Comparison of ENCODE assay signal across 20 mouse cellular contexts in genomic region chr15:90813907-90814306, GRCm38 (mm10).
DNase-seq lines count a peak whose midpoint lies in the region; ATAC-seq lines count a peak whose summit lies in the region.
"Had no signal": no experiment of that assay in that cellular context is flagged by ENCODE, and none has a peak within 500 bp of the region (broad histone marks: within the 10 kb centered on the region; RNA-seq: fewer than 3 reads in every experiment).

No protein-coding gene starts in this region.

- intact Hi-C loops in left cerebral cortex, postnatal 4 days (cut with DNase I) = no loop called here

- H3K9ac ChIP-seq in hindbrain, embryonic 15.5 days = no peak overlapping the region
- no peak overlapping the region for H3K9ac ChIP-seq in hindbrain, embryonic 14.5 days
- H3K9ac ChIP-seq: forebrain, embryonic 12.5 days; heart, embryonic 15.5 days; hindbrain, embryonic 13.5 days; liver, embryonic 14.5 days; midbrain, embryonic 15.5 days; stomach, embryonic 15.5 days had no signal

- ATAC-seq in hindbrain, embryonic 15.5 days (ENCODE audit: low FRiP score, low read depth) = 0 out of 2 replicates have a peak, but pooled peaks have one; percentile 66
- no peak for ATAC-seq in hindbrain, embryonic 14.5 days (ENCODE audit: low FRiP score)
- ATAC-seq: CD4-positive, CD25-positive, alpha-beta regulatory T cell, adult 4 months; intestine, postnatal 0 days; midbrain, embryonic 15.5 days had no signal

- no peaks in the 10 kb centered on the region for H3K4me1 ChIP-seq in hindbrain, embryonic 15.5 days (replicated peaks)
- H3K4me1 ChIP-seq in hindbrain, embryonic 14.5 days (replicated peaks; ENCODE audit: control insufficient read depth, insufficient read depth, low read length) = no peaks in the 10 kb centered on the region
- H3K4me1 ChIP-seq: forebrain, embryonic 12.5 days; hindbrain, embryonic 13.5 days; midbrain, embryonic 15.5 days; stomach, embryonic 15.5 days had no signal

- H3K9me3 ChIP-seq in hindbrain, embryonic 15.5 days = no peaks in the 10 kb centered on the region
- no peaks in the 10 kb centered on the region for H3K9me3 ChIP-seq in hindbrain, embryonic 14.5 days (ENCODE audit: control insufficient read depth, low read length)
- H3K9me3 ChIP-seq: forebrain, embryonic 12.5 days; heart, embryonic 15.5 days; hindbrain, embryonic 13.5 days; midbrain, embryonic 15.5 days; stomach, embryonic 15.5 days had no signal

- DNase-seq in hindbrain, embryonic 14.5 days (ENCODE audit: low spot score) = no peak
- peak; percentile 61 for DNase-seq in left cerebral cortex, postnatal 4 days
- no peak for DNase-seq in left cerebral cortex, adult 9 months (ENCODE audit: low spot score in 2 of 2)
- peak; percentile 5 to 14 for DNase-seq in kidney, postnatal 4 days
- peak; percentile 15 for DNase-seq in retina, postnatal 1 day
- DNase-seq in thymus, postnatal 10 days (ENCODE audit: low spot score in 2 of 2) = no peak
- DNase-seq: cerebellum, postnatal 36 days; gastrocnemius, postnatal 25 days; lung, postnatal 10 days; thymus, adult 2 months had no signal

- no peaks in the 10 kb centered on the region for H3K36me3 ChIP-seq in hindbrain, embryonic 15.5 days
- no peaks in the 10 kb centered on the region for H3K36me3 ChIP-seq in hindbrain, embryonic 14.5 days (replicated peaks; ENCODE audit: control insufficient read depth, insufficient read depth)
- H3K36me3 ChIP-seq: forebrain, embryonic 12.5 days; G1E; heart, embryonic 15.5 days; hindbrain, embryonic 13.5 days; midbrain, embryonic 15.5 days; stomach, embryonic 15.5 days had no signal

- H3K27ac ChIP-seq in hindbrain, embryonic 15.5 days (replicated peaks) = no peak overlapping the region
- no peak overlapping the region for H3K27ac ChIP-seq in hindbrain, embryonic 14.5 days
- H3K27ac ChIP-seq: forebrain, embryonic 12.5 days; heart, embryonic 15.5 days; hindbrain, embryonic 13.5 days; liver, embryonic 14.5 days; midbrain, embryonic 15.5 days; stomach, embryonic 15.5 days had no signal

- 65% methylated on average over 5 of the region's 5 CpGs for WGBS in hindbrain, embryonic 15.5 days
- 69% methylated on average over 5 of the region's 5 CpGs for WGBS in hindbrain, embryonic 14.5 days

- H3K4me3 ChIP-seq in hindbrain, embryonic 15.5 days = no peak overlapping the region
- H3K4me3 ChIP-seq in hindbrain, embryonic 14.5 days (replicated peaks; ENCODE audit: low read length) = no peak overlapping the region
- H3K4me3 ChIP-seq: forebrain, embryonic 12.5 days; heart, embryonic 15.5 days; hindbrain, embryonic 13.5 days; midbrain, embryonic 15.5 days; stomach, embryonic 15.5 days had no signal

- no peaks in the 10 kb centered on the region for H3K27me3 ChIP-seq in hindbrain, embryonic 15.5 days
- H3K27me3 ChIP-seq in hindbrain, embryonic 14.5 days (ENCODE audit: control insufficient read depth, insufficient read depth, low read length) = no peaks in the 10 kb centered on the region
- H3K27me3 ChIP-seq: heart, embryonic 15.5 days; midbrain, embryonic 15.5 days; stomach, embryonic 15.5 days had no signal

- H3K4me2 ChIP-seq in hindbrain, embryonic 15.5 days = no peak overlapping the region
- H3K4me2 ChIP-seq in hindbrain, embryonic 14.5 days (replicated peaks) = no peak overlapping the region
- H3K4me2 ChIP-seq: forebrain, embryonic 12.5 days; heart, embryonic 15.5 days; hindbrain, embryonic 13.5 days; midbrain, embryonic 15.5 days; stomach, embryonic 15.5 days had no signal

Comparison
In these comparisons a context has a peak if more than half of its experiments do, and no peak if none do; other contexts are left out.
1. DNase-seq: peak in left cerebral cortex, postnatal 4 days (single experiment), kidney, postnatal 4 days (2 of 2) and retina, postnatal 1 day (single experiment); none in hindbrain, embryonic 14.5 days (single experiment), left cerebral cortex, adult 9 months (0 of 2) and thymus, postnatal 10 days (0 of 2).